Comparison of ENCODE assay signal across 8 mouse cellular contexts in the genomic region with DNA sequence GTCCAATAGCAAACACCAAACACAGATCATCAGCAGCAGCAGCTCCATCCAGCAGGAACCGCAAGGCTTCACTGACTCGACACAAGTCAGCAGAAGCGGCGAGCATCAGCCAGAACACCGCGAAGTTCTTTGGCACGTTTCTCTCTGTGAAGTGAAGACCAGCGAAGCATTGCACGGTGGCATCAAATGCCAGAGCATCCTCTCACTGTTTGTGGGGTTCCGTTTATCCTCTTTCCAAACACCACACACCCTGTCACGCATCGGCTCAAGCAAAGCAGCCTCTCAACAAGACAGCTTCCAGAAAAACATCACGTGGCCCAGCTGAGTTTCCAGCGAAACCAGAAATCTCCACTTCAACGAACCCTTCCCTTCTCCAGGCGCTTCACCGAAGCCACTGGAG.
"Had no signal": no experiment of that assay in that cellular context is flagged by ENCODE, and none has a peak within 500 bp of the region (broad histone marks: within the 10 kb centered on the region; RNA-seq: fewer than 3 reads in every experiment).

No protein-coding gene starts in this region.

- H3K4me1 ChIP-seq: midbrain, embryonic 13.5 days had no signal

- H3K9me3 ChIP-seq: limb, embryonic 12.5 days; midbrain, embryonic 13.5 days had no signal

- H3K9ac ChIP-seq: limb, embryonic 12.5 days; liver, embryonic 14.5 days; midbrain, embryonic 13.5 days had no signal

- DNase-seq: layer of hippocampus, postnatal 36 days; lung, adult 18-20 months; right cerebral cortex, postnatal 14 days; thymus, postnatal 36 days had no signal

- H3K36me3 ChIP-seq: limb, embryonic 12.5 days; midbrain, embryonic 13.5 days had no signal

- H3K4me2 ChIP-seq: limb, embryonic 12.5 days; midbrain, embryonic 13.5 days had no signal

- H3K27me3 ChIP-seq: limb, embryonic 12.5 days; midbrain, embryonic 13.5 days had no signal

- H3K27ac ChIP-seq: limb, embryonic 12.5 days; liver, embryonic 14.5 days; midbrain, embryonic 13.5 days had no signal

- ATAC-seq: intestine, embryonic 16.5 days; midbrain, embryonic 13.5 days had no signal

- H3K4me3 ChIP-seq: limb, embryonic 12.5 days; midbrain, embryonic 13.5 days had no signal
